Mouse (Mus musculus) kidney, adult 2 months (tissue): ENCODE measurements at regions not wholly inside any gene's neighbourhood (a gene's known extent, or its start where the extent isn't known, plus 50 kb on each side); places are given as distances from the start of the nearest gene placed in this dataset.

Experiments
- DNase-seq: peaks from one replicate; pipeline ENCODE4 v3.0.0; 2021
- H3K27ac ChIP-seq: fragments of 200-500 bp; 2 replicates; pipeline ENCODE4 v1.5.1; 2012; ENCODE audit warnings: low read depth, low read length, control low read depth, inconsistent platforms; ENCODE audit not compliant: insufficient read depth
- H3K27me3 ChIP-seq: fragments of 200-500 bp; replicated peaks from 2 replicates; pipeline ENCODE4 v1.6.1; 2012; ENCODE audit warnings: mild to moderate bottlenecking, moderate library complexity, low read length, inconsistent platforms; ENCODE audit not compliant: control insufficient read depth, insufficient read depth
- H3K36me3 ChIP-seq: fragments of 200-500 bp; 2 replicates; pipeline ENCODE4 v1.6.1; 2012; ENCODE audit warnings: mild to moderate bottlenecking, moderate library complexity, low read length, inconsistent platforms; ENCODE audit not compliant: control insufficient read depth, insufficient read depth
- H3K4me1 ChIP-seq: fragments of 200-500 bp; 2 replicates; pipeline ENCODE4 v1.6.1; 2011; ENCODE audit warnings: low read length; ENCODE audit not compliant: control insufficient read depth, insufficient read depth
- H3K4me3 ChIP-seq: fragments of 200-500 bp; 2 replicates; pipeline ENCODE4 v1.5.1; 2011; ENCODE audit warnings: mild to moderate bottlenecking, low read depth, low read length, control low read depth; ENCODE audit not compliant: insufficient read depth
- CTCF ChIP-seq: fragments of 200-500 bp; conservative IDR thresholded peaks from 2 replicates; pipeline ENCODE4 v1.5.1; 2011; ENCODE audit warnings: low read depth, mild to moderate bottlenecking, control low read depth, low read length, moderate library complexity, mixed read lengths; ENCODE audit not compliant: insufficient read depth, insufficient read length
- POLR2A ChIP-seq: fragments of 200-500 bp; IDR thresholded peaks from one replicate; pipeline ENCODE4 v1.6.1; 2011; ENCODE audit warnings: low read depth, low read length, control low read depth
- WGBS: fragments of 180-500 bp; shearing (Covaris S2); methylation state at CpG from one replicate; pipeline ENCODE4 v1.1.7; 2018; 5-methylcytosine and 5-hydroxymethylcytosine counted together

GRCm38 (mm10) chr3:66739356-66740014 is 241.7 kb upstream of the Rsrc1 start:
- Histone ChIP-seq H3K27me3 (no peaks in the 10 kb centered on the region), H3K4me1 (no peaks in the 10 kb centered on the region), H3K4me3 (no peak overlapping the region), H3K36me3 (no peaks in the 10 kb centered on the region), H3K27ac (no peak overlapping the region)
- TF ChIP-seq POLR2A (no peak), CTCF (no peak)
- no peak for DNase-seq
- 22% methylated on average over 7 of the region's 7 CpGs for WGBS

- TF ChIP-seq CTCF, result no peak
- TF ChIP-seq POLR2A, result no peak
Observed at GRCm38 (mm10) chr3:66744133-66744913, 236.9 kb upstream of the Rsrc1 start.

GRCm38 (mm10) chr3:66746373-66747072 is 234.7 kb upstream of the Rsrc1 start:
- Histone ChIP-seq H3K36me3 (no peaks in the 10 kb centered on the region), H3K4me1 (no peaks in the 10 kb centered on the region), H3K4me3 (no peak overlapping the region), H3K27me3 (no peaks in the 10 kb centered on the region), H3K27ac (no peak overlapping the region)
- DNase-seq, result no peak
- WGBS, result 75% methylated on average over 19 of the region's 19 CpGs
- TF ChIP-seq POLR2A (no peak), CTCF (no peak)

More at GRCm38 (mm10) chr3:66744133-66744913, 236.9 kb upstream of the Rsrc1 start:
- 65% methylated on average over 11 of the region's 11 CpGs for WGBS
- no peaks in the 10 kb centered on the region for H3K36me3 ChIP-seq
- H3K27ac ChIP-seq, result no peak overlapping the region
- H3K4me1 ChIP-seq, result no peaks in the 10 kb centered on the region
- no peaks in the 10 kb centered on the region for H3K27me3 ChIP-seq
- DNase-seq, result no peak
- H3K4me3 ChIP-seq, result no peak overlapping the region

- 54% methylated on average over 20 of the region's 20 CpGs for WGBS
- TF ChIP-seq POLR2A (no peak), CTCF (no peak)
- peak; percentile 2 for DNase-seq
- Histone ChIP-seq H3K4me3 (no peak overlapping the region), H3K27me3 (no peaks in the 10 kb centered on the region), H3K4me1 (no peaks in the 10 kb centered on the region), H3K27ac (no peak overlapping the region), H3K36me3 (no peaks in the 10 kb centered on the region)
Observed at GRCm38 (mm10) chr3:66747073-66747710, 234.0 kb upstream of the Rsrc1 start.

GRCm38 (mm10) chr3:66758141-66758540 is 223.0 kb upstream of the Rsrc1 start:
- 76% methylated on average over 3 of the region's 3 CpGs for WGBS
- Histone ChIP-seq H3K36me3 (no peaks in the 10 kb centered on the region), H3K27me3 (no peaks in the 10 kb centered on the region; the same call in 1 of the 2 replicates), H3K27ac (no peak overlapping the region), H3K4me3 (no peak overlapping the region), H3K4me1 (no peaks in the 10 kb centered on the region)
- no peak for DNase-seq
- no peak for TF ChIP-seq POLR2A
- TF ChIP-seq CTCF, result no peak

GRCm38 (mm10) chr3:66759841-66760240 is 221.3 kb upstream of the Rsrc1 start:
- Histone ChIP-seq H3K4me3 (no peak overlapping the region), H3K27ac (no peak overlapping the region), H3K27me3 (no peaks in the 10 kb centered on the region; the same call in 1 of the 2 replicates), H3K36me3 (no peaks in the 10 kb centered on the region), H3K4me1 (no peaks in the 10 kb centered on the region)
- DNase-seq, result no peak
- no peak for TF ChIP-seq POLR2A
- TF ChIP-seq CTCF, result no peak
- WGBS, result 79% methylated on average over 4 of the region's 4 CpGs

- H3K27ac ChIP-seq, result no peak overlapping the region
- H3K4me3 ChIP-seq, result no peak overlapping the region
- TF ChIP-seq CTCF, result no peak
- no peaks in the 10 kb centered on the region; the same call in 1 of the 2 replicates for H3K27me3 ChIP-seq
- DNase-seq, result no peak
- 79% methylated on average over 3 of the region's 3 CpGs for WGBS
- no peaks in the 10 kb centered on the region for H3K4me1 ChIP-seq
- H3K36me3 ChIP-seq, result no peaks in the 10 kb centered on the region
Observed at GRCm38 (mm10) chr3:66762446-66762845, 218.7 kb upstream of the Rsrc1 start.
